Mouse (Mus musculus): ENCODE measurements at regions not wholly inside any gene's neighbourhood (a gene's known extent, or its start where the extent isn't known, plus 50 kb on each side); places are given as distances from the start of the nearest gene placed in this dataset.

DNA sequence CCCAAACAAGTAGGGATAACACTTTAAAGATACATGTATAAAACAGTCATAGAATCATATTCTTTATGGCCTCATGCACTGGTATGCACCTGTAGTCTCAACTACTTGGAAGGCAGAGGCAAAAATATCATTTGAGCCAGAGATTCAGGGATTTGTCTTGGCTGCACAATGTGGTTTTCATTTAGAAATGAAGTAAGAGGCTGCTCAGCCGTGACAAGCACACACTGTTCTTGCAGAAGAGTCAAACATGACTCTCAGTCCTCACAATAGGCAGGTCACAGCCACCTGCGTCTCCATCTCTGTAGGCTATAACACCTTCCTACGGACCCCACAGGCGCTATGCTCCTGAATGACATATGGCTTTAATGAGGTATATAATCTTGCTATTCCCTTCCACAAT is 317.4 kb upstream of the Tmpo start:
- TF ChIP-seq EP300 (IDR thresholded peaks at IDR 0.05; ENCODE audit: low read depth in 1 of 2, low read length in 2 of 2): no peak
- no peak for TF ChIP-seq RAD21 (IDR thresholded peaks at IDR 0.05; ENCODE audit: low read depth, low read length)
- TF ChIP-seq POLR2A (IDR thresholded peaks at IDR 0.05; ENCODE audit: control insufficient read depth in 1 of 2, insufficient read depth in 1 of 2, low read depth in 1 of 2, low read length in 2 of 2, poor library complexity in 1 of 2): no peak
- TF ChIP-seq TCF12 (IDR thresholded peaks at IDR 0.05; ENCODE audit: low read depth, low read length): no peak
- TF ChIP-seq ZC3H11A (IDR thresholded peaks at IDR 0.05; ENCODE audit: low read depth, low read length): no peak
- no peak for TF ChIP-seq HCFC1 (IDR thresholded peaks at IDR 0.05; ENCODE audit: low read depth, low read length)
- no peak for TF ChIP-seq SMC3 (IDR thresholded peaks at IDR 0.05; ENCODE audit: low read depth, low read length)
- no peak for TF ChIP-seq SIN3A (IDR thresholded peaks at IDR 0.05; ENCODE audit: low read length)
- no peak for TF ChIP-seq CTCF (IDR thresholded peaks at IDR 0.05 in 2 of 3, conservative IDR thresholded peaks at IDR 0.05 in 1 of 3; ENCODE audit: control insufficient read depth in 1 of 3, insufficient read depth in 1 of 3, low read depth in 2 of 3, low read length in 3 of 3, poor library complexity in 1 of 3, severe bottlenecking in 1 of 3)
- no peak for TF ChIP-seq USF1 (IDR thresholded peaks at IDR 0.05; ENCODE audit: low read depth, low read length)
- no peak for TF ChIP-seq MAFK (IDR thresholded peaks at IDR 0.05; ENCODE audit: borderline replicate concordance, low read depth, low read length)
- TF ChIP-seq GATA1 (IDR thresholded peaks at IDR 0.05; ENCODE audit: low read depth, low read length): no peak
- TF ChIP-seq CHD2 (IDR thresholded peaks at IDR 0.05; ENCODE audit: low read length): no peak
